Mouse (Mus musculus) left cerebral cortex, adult 11 months (tissue): Measurements from ENCODE around the gene Gsto1.

Experiments used
- DNase-seq: peaks from one replicate; pipeline ENCODE4 v3.0.0; 2022; ENCODE audit warnings: low spot score

Gene Gsto1

DNA sequence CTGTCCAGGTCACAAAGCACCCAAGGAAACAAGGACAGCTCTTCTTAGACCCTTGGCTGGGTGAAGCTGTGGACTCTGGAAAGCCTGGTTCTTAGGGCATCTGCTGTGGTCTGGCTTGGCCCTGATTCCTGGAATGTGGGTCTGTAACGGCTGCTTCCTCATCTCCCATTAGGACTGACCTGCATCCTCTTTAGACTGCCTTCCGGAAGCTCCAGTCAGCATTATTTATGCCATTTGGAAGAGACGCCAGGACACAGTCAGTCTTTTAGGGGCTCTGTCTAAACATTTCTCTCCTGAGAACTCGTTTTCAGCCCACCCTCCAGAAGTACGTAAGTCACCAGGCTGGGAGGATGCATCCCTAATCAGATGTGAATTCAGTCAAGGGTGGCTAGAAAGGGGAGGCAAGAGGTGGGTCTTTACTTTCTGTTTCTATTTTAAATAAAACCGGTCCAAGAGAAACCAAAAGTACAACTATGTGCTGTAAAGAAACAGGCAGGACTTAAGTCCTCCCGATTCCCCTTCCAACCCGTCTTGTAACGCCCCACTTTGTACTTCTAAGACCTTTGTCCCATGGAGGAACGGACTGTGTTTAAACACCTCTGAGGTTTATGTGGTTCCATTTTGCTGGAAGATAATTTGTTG is 35.8 kb downstream of the Gsto1 start:
- no peak for DNase-seq

- no peak for DNase-seq
These were observed 37.0 kb downstream of the Gsto1 start for GRCm38 (mm10) chr19:47891562-47892312.

GRCm38 (mm10) chr19:47893092-47893491 is 38.3 kb downstream of the Gsto1 start:
- no peak for DNase-seq

DNA sequence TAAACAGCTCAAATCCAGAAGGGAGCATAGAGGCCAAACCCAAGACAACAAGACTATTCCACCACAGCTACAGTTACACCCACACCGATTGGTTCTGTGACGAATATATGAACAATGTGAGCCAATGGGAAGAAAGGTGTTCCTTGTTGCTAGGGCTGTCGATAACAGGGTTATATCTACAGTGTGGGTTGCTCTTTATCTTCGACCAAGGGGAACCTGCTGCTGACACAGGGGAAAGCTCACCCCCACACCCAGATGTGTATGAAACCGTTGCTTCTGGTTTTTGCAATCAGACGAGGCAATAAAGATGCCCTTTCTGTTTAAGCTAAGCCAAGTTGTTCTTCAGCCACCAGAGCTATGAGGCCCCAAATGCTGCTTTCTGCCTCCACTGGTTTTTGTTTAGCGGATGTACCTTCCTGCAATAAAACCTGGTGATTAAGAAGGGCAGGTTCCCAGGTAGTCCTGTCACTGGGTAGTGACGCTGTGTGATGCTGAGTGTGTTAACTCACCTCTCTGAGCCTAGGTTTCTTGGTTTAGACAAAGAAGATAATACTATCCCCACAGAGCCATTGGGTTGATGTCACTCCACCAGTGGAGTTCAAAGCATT is 43.8 kb downstream of the Gsto1 start:
- DNase-seq: no peak

GRCm38 (mm10) chr19:47900012-47900411 is 45.2 kb downstream of the Gsto1 start:
- DNase-seq: no peak

GRCm38 (mm10) chr19:47900558-47900957 is 45.8 kb downstream of the Gsto1 start:
- no peak for DNase-seq

GRCm38 (mm10) chr19:47902316-47903201 is 47.8 kb downstream of the Gsto1 start:
- no peak for DNase-seq

DNA sequence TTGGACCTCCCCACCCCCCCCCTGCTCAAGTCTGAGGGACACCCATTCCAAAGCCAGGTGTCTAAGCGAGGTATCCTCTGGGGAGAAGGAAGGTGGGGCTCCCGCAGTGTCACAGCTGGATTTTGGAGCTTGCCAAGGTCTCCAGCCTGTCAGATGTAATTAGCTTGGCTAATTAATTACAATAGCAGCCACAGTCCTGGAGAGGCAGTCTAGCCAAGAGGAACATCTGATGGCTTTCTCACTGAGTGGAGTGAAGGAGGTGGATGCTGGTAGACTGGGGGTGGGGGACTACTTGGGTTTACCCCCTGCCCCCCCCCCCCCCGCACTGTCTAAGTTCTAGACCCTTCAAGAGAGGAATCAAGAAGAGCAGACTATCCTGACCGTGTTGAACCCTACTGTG is 48.9 kb downstream of the Gsto1 start:
- DNase-seq: no peak

DNA sequence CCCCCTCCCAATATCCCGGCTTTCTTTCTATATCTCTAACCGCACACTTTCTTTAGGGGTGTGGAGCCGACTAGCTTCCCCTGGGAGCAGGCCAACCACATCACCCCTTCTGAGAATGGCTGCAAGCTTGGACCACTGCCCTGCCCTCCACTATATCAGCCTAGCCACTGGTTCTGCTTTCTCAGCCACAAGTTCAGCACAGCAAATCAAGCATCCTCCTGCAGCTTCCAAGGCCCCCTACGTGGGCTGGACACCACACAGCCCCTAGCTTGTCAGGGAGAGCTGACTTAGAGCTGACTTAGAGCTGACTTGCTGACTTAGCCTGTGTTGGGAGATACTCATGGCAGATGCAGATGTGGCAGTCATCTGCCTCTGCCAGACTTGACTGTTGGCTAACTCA is 50.3 kb downstream of the Gsto1 start:
- DNase-seq: no peak

GRCm38 (mm10) chr19:47905603-47906002 is 50.8 kb downstream of the Gsto1 start:
- no peak for DNase-seq

DNA sequence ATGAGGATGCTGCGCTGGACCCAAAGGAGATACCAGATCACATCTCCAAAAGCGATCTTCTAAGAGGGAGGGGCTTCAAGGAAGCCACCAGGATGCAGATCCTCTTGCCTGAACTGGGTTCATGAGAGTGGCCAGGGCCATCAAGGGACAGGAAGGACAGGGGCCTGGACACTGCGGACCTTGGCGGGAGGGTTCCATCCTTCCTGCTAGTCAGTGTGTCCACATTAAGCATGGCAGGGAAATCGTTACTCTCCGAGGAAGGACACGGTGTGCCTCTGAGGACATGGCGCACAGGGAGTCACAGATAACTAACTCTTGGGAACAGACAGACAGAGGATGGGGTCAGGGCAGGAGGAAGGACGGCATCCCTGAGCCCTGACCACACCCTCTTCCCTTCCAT is 52.8 kb downstream of the Gsto1 start:
- no peak for DNase-seq

DNA sequence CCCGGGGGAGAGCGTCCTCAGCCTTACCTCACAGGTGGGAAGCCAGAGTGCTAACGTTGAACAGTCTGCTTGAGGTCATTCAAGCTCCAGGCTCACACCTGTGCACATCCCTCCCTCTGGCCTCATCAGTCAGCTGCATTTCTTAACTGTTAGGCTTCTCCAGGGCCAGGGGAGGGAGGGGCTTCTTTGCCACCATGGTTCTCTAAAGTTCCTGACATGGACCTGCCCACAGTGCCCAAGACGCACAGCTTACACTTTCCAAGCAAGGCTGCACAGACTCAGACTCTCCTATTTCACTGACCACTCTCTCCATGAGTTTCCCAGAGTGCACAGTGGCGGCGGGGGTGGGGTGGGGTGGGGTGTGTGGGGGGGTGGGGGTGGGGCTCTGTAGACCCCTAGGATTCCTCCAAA is 54.2 kb downstream of the Gsto1 start:
- DNase-seq: no peak

GRCm38 (mm10) chr19:47909387-47910116 is 54.8 kb downstream of the Gsto1 start:
- DNase-seq: no peak

GRCm38 (mm10) chr19:47910117-47910618 is 55.4 kb downstream of the Gsto1 start:
- no peak for DNase-seq

DNA sequence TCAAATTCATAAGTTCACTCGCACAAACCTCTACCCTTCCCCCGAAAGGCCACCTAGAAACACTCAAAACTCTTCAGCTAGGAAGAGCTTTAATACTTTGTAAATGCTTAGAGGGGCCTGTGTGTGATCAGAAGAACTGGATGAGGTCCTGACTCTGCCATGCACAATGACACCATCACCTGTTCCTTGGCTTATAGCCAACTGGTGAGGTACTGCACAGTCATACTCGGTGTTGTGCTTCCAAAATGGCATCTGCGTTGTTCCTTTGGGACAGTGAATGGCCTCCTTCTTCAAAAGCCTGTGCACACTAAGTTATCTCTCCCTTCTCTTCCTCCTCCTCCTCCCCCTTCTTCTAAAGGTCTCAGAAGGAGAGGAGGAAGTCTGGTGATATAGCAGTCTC is 56.0 kb downstream of the Gsto1 start:
- DNase-seq: no peak

DNA sequence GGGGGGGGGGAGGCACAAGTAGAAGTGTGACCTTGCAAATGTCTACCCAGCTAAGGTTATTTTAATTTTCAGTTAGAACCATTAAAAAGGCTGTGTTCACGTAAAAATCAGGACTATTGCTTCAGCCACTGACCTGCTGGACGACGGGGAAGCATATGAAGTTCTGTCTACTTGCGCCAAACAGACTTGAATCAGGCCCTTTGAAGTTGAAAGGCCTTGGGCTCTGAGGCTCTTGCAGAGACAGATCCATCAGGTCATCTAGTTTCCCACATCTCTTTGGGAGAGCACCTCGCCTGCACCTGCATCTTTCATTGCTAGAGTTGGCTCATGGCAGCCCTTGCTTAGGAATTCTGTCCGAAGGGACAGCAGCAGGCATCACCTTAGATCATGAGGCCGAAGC is 58.6 kb downstream of the Gsto1 start:
- DNase-seq: no peak

DNA sequence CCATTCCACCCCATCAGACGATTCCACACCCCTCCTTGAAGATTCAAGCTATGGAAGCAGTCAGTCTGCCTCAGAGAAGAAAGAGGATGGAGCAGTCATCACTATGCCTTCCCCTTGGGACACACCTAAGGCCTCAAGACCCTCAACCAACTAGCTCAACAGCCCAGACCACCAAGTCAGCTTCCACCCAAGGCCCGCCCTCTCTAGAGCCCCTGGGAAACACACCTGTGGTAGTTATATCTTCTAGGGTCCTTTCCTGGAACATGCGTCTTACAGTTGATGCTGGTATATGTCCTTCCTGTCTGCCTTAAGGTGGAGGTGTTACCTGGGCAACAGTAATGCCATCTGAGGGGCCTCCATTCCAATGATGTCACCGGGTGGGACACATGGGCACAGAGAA is 59.4 kb downstream of the Gsto1 start:
- no peak for DNase-seq
